Mouse (Mus musculus) E14TG2a.4 (cell line): ENCODE measurements around the gene Slc43a2.

ENCODE experiments used
- CTCF ChIP-seq: conservative IDR thresholded peaks from 2 replicates; pipeline ENCODE4 v1.5.1; 2014; ENCODE audit warnings: low read length
- NANOG ChIP-seq: IDR thresholded peaks from 2 replicates; pipeline ENCODE4 v1.6.1; 2014; ENCODE audit warnings: borderline replicate concordance, low read length, mixed read lengths
- POU5F1 ChIP-seq: IDR thresholded peaks from 2 replicates; pipeline ENCODE4 v1.6.1; 2014; ENCODE audit warnings: low read length, borderline replicate concordance

- TF ChIP-seq CTCF (no peak), NANOG (no peak), POU5F1 (no peak)
These were observed 77.3 kb downstream of the Slc43a2 start for GRCm38 (mm10) chr11:75608776-75609175.
